Mouse (Mus musculus): ENCODE data around the gene St14.

Gene St14

GRCm38 (mm10) chr9:31126079-31126478 lies 5.6 kb downstream of the St14 start:
- no peak for DNase-seq (ENCODE audit: low read depth, low spot score)

GRCm38 (mm10) chr9:31122464-31123030 lies 9.1 kb downstream of the St14 start:
- DNase-seq (ENCODE audit: low read depth, low spot score): no peak

- DNase-seq (ENCODE audit: low read depth, low spot score): no peak
Observed at GRCm38 (mm10) chr9:31120533-31120915, 11.1 kb downstream of the St14 start.

GRCm38 (mm10) chr9:31119882-31120532 lies 11.6 kb downstream of the St14 start:
- no peak for DNase-seq (ENCODE audit: low read depth, low spot score)

GRCm38 (mm10) chr9:31119405-31119804 lies 12.2 kb downstream of the St14 start:
- DNase-seq (ENCODE audit: low read depth, low spot score): no peak

- peak; percentile 90 for DNase-seq (ENCODE audit: low read depth, low spot score)
Observed at GRCm38 (mm10) chr9:31118520-31119298, 12.9 kb downstream of the St14 start.

GRCm38 (mm10) chr9:31117488-31117887 lies 14.2 kb downstream of the St14 start:
- no peak for DNase-seq (ENCODE audit: low read depth, low spot score)

- DNase-seq (ENCODE audit: low read depth, low spot score): no peak
Observed at GRCm38 (mm10) chr9:31117088-31117487, 14.6 kb downstream of the St14 start.

- no peak for DNase-seq (ENCODE audit: low read depth, low spot score)
Observed at GRCm38 (mm10) chr9:31115586-31115985, 16.1 kb downstream of the St14 start.

- no peak for DNase-seq (ENCODE audit: low read depth, low spot score)
Observed at GRCm38 (mm10) chr9:31108464-31108863, 23.2 kb downstream of the St14 start.

- DNase-seq (ENCODE audit: low read depth, low spot score): no peak
Observed at GRCm38 (mm10) chr9:31098118-31098517, 33.5 kb downstream of the St14 start.

- DNase-seq (ENCODE audit: low read depth, low spot score): no peak
Observed at GRCm38 (mm10) chr9:31097088-31098082, 34.3 kb downstream of the St14 start.

GRCm38 (mm10) chr9:31092833-31093195 lies 38.8 kb downstream of the St14 start:
- no peak for DNase-seq (ENCODE audit: low read depth, low spot score)

GRCm38 (mm10) chr9:31092111-31092832 lies 39.4 kb downstream of the St14 start:
- DNase-seq (ENCODE audit: low read depth, low spot score): no peak

- no peak for DNase-seq (ENCODE audit: low read depth, low spot score)
Observed at GRCm38 (mm10) chr9:31091162-31091581, 40.5 kb downstream of the St14 start.

- DNase-seq (ENCODE audit: low read depth, low spot score): no peak
Observed at GRCm38 (mm10) chr9:31090081-31091023, 41.3 kb downstream of the St14 start.

- no peak for DNase-seq (ENCODE audit: low read depth, low spot score)
Observed at GRCm38 (mm10) chr9:31089541-31089940, 42.1 kb downstream of the St14 start.

- no peak for DNase-seq (ENCODE audit: low read depth, low spot score)
Observed at GRCm38 (mm10) chr9:31088883-31089282, 42.8 kb downstream of the St14 start.

- DNase-seq (ENCODE audit: low read depth, low spot score): no peak
Observed at GRCm38 (mm10) chr9:31088116-31088515, 43.5 kb downstream of the St14 start.

GRCm38 (mm10) chr9:31087466-31087865 lies 44.2 kb downstream of the St14 start:
- DNase-seq (ENCODE audit: low read depth, low spot score): no peak

Data from forelimb bud, embryonic 11.5 days (tissue).